10 mouse cellular contexts compared by ENCODE assay signal in the genomic region with DNA sequence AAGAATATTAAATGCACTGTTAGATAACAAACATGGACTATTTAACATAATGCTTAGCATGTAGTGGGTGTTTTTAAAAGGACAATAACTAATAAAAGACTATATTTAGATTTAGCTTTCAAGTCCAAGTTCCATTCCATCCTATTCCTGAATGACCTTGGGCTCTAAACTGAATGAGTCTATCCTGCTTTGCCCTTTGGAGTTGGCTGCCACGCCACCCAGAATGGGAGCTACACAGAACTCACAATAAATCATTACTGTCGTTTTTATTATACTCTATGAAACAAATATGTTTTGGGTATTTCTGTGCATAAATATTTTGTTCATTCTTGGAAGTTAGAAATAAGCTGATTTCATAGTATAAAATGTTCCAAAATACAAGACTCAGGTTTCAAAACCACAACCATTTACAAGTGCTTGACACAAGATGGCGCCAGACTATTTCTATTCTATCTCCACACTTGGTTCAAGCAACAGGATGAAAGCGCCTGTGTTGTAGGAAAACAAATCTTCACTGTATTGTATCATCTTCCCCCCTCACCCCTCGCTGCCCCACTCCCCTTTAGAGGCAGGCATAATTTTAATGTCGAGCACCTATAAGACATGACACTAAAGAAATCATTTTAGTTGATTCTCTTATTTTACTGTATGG.
DNase-seq lines count a peak whose midpoint lies in the region; ATAC-seq and TF ChIP-seq lines count a peak whose summit lies in the region.
"Had no signal": no experiment of that assay in that cellular context is flagged by ENCODE, and none has a peak within 500 bp of the region (broad histone marks: within the 10 kb centered on the region; RNA-seq: fewer than 3 reads in every experiment).

No protein-coding gene starts in this region.

- H3K36me3 ChIP-seq in hindbrain, embryonic 13.5 days: no peaks in the 10 kb centered on the region
- no peaks in the 10 kb centered on the region for H3K36me3 ChIP-seq in hindbrain, embryonic 10.5 days
- no peaks in the 10 kb centered on the region for H3K36me3 ChIP-seq in neural tube, embryonic 12.5 days
- H3K36me3 ChIP-seq: embryonic facial prominence, embryonic 15.5 days; liver, embryonic 15.5 days had no signal

- ATAC-seq in hindbrain, embryonic 13.5 days (ENCODE audit: low FRiP score): 0 out of 2 replicates have a peak, but pooled peaks have one; percentile 61
- ATAC-seq in CD4-positive, CD25-positive, alpha-beta regulatory T cell, adult 4 months: peak; percentile 62
- ATAC-seq in neural tube, embryonic 12.5 days (ENCODE audit: low FRiP score, low read depth): peak; percentile 53; the same call in 1 of the 2 replicates
- ATAC-seq in activated CD4-positive, CD25-positive, alpha-beta regulatory T cell, adult 4 months: no peak

- no peaks in the 10 kb centered on the region for H3K27me3 ChIP-seq in hindbrain, embryonic 13.5 days
- H3K27me3 ChIP-seq in hindbrain, embryonic 10.5 days (ENCODE audit: insufficient read depth, poor library complexity, severe bottlenecking): no peaks in the 10 kb centered on the region
- no peaks in the 10 kb centered on the region for H3K27me3 ChIP-seq in neural tube, embryonic 12.5 days (replicated peaks)
- H3K27me3 ChIP-seq: embryonic facial prominence, embryonic 15.5 days; liver, embryonic 15.5 days had no signal

- H3K9ac ChIP-seq in hindbrain, embryonic 13.5 days: no peak overlapping the region
- no peak overlapping the region for H3K9ac ChIP-seq in neural tube, embryonic 12.5 days
- H3K9ac ChIP-seq: embryonic facial prominence, embryonic 15.5 days; liver, embryonic 15.5 days had no signal

- no peak for DNase-seq in hindbrain, embryonic 10.5 days (ENCODE audit: low spot score)
- peak; percentile 86 for DNase-seq in brain, embryonic 14.5 days (ENCODE audit: low read depth)
- peak; percentile 48 for DNase-seq in forelimb bud, embryonic 11.5 days (ENCODE audit: low read depth, low spot score)
- peak; percentile 48 to 60 for DNase-seq in left cerebral cortex, adult 18-20 months (ENCODE audit: low spot score in 2 of 2)

- H3K4me2 ChIP-seq in hindbrain, embryonic 13.5 days: no peak overlapping the region
- H3K4me2 ChIP-seq in neural tube, embryonic 12.5 days (replicated peaks): no peak overlapping the region
- H3K4me2 ChIP-seq: embryonic facial prominence, embryonic 15.5 days; liver, embryonic 15.5 days had no signal

- 19% methylated on average over 6 of the region's 6 CpGs for WGBS in hindbrain, embryonic 13.5 days
- 22% methylated on average over 6 of the region's 6 CpGs for WGBS in hindbrain, embryonic 10.5 days
- 18% methylated on average over 6 of the region's 6 CpGs for WGBS in neural tube, embryonic 12.5 days

- H3K9me3 ChIP-seq in hindbrain, embryonic 13.5 days: no peaks in the 10 kb centered on the region
- H3K9me3 ChIP-seq in hindbrain, embryonic 10.5 days: no peaks in the 10 kb centered on the region
- H3K9me3 ChIP-seq in neural tube, embryonic 12.5 days: no peaks in the 10 kb centered on the region
- H3K9me3 ChIP-seq: embryonic facial prominence, embryonic 15.5 days; liver, embryonic 15.5 days had no signal

- TF ChIP-seq POLR2A in brain, embryonic 14.5 days (IDR thresholded peaks at IDR 0.05; ENCODE audit: borderline replicate concordance, extremely low read depth, insufficient read depth, insufficient read length, poor library complexity, severe bottlenecking): no peak

- H3K4me1 ChIP-seq in hindbrain, embryonic 13.5 days (replicated peaks): no peaks in the 10 kb centered on the region
- H3K4me1 ChIP-seq in hindbrain, embryonic 10.5 days (replicated peaks): no peaks in the 10 kb centered on the region
- H3K4me1 ChIP-seq in neural tube, embryonic 12.5 days: no peaks in the 10 kb centered on the region
- H3K4me1 ChIP-seq: embryonic facial prominence, embryonic 15.5 days; liver, embryonic 15.5 days had no signal

- no peak overlapping the region for H3K27ac ChIP-seq in hindbrain, embryonic 13.5 days
- no peak overlapping the region for H3K27ac ChIP-seq in hindbrain, embryonic 10.5 days
- H3K27ac ChIP-seq in neural tube, embryonic 12.5 days: no peak overlapping the region
- H3K27ac ChIP-seq: embryonic facial prominence, embryonic 15.5 days; liver, embryonic 15.5 days had no signal

- peak; percentile 65 for TF ChIP-seq CTCF in brain, embryonic 14.5 days (IDR thresholded peaks at IDR 0.05; ENCODE audit: borderline replicate concordance, extremely low read depth, insufficient read depth, insufficient read length)

- no peak overlapping the region for H3K4me3 ChIP-seq in hindbrain, embryonic 13.5 days
- no peak overlapping the region for H3K4me3 ChIP-seq in hindbrain, embryonic 10.5 days
- H3K4me3 ChIP-seq in neural tube, embryonic 12.5 days: no peak overlapping the region
- H3K4me3 ChIP-seq: embryonic facial prominence, embryonic 15.5 days; liver, embryonic 15.5 days had no signal
